Mouse (Mus musculus) lung, adult 10 weeks (tissue): ENCODE measurements around the gene Emp1. TPM values are rescaled to one million over a fixed set of nuclear protein-coding genes. Genes with fewer than 3 reads are reported as not detected.

ENCODE experiments used
- polyA plus RNA-seq: library from polyadenylated mRNA; stranded (reverse); fragments of 350-450 nt; fragmentation: Illumina TruSeq; extraction: RNeasy Lipid Tissue Mini Kit (QIAGEN cat#74804); gene quantifications from one replicate; pipeline ENCODE4 v1.2.3, GENCODE M21; 2014; ENCODE audit warnings: low read depth, low replicate concordance; ENCODE audit not compliant: insufficient read depth

Gene Emp1
- polyA plus RNA-seq = 86.9 TPM

DNA sequence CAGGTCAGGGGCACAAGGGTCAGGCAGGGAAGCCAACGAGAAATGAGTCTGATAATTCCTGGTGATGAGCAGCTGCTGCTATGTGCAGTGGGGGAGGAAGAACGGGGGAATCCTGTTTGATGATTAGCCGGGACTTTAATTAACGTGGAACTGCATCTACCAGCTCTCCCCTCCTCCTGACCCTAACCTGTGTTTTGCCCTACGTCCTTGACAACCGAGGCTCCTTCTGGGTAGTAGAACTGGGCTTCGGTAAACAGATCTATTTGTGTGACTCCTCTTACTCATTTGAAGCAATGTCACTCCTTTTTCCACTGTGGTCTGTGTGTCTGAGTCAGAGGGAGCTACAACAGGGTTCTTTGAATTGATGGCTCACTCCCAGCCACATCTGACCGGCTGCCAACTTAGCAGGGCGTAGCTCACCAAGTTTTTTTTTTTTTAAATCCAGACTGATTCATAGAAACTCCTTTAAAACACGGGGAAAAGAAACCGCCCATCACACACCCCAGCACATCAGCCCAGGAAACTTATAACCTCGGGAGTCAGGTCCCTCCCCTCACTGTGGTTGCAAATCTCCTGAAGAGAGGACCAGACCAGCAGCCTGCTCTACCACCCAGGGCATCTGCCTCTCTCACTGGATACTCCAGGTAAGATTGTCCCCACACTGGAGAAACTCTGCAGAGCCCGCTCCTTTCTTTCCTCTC is at the start of gene Emp1:
TSS of gene Emp1 (plus strand) at position 87 of the 701 bp plus-strand sequence.

Other genes starting within 250 kb of the Emp1 start
- not detected for gene Gprc5d, start 244.3 kb upstream of the Emp1 start, polyA plus RNA-seq
- gene Fam234b, start 164.6 kb upstream of the Emp1 start, polyA plus RNA-seq = 3.2 TPM
- 37.7 TPM for gene Hebp1, start 164.5 kb upstream of the Emp1 start, polyA plus RNA-seq
- gene Gsg1, start 108.2 kb upstream of the Emp1 start, polyA plus RNA-seq = 0.42 TPM
- not detected for gene Pbp2, start 52.1 kb upstream of the Emp1 start, polyA plus RNA-seq